Mouse (Mus musculus): ENCODE measurements around the gene Cdc14a. TPM values are rescaled to one million over a fixed set of nuclear protein-coding genes. Genes with fewer than 3 reads are reported as not detected.

Cdc14a gene
- total and polyA plus RNA-seq, 3 experiments: 2.6 to 5.9 TPM; not detected in 1

- Histone ChIP-seq H3K27ac (ENCODE audit: control insufficient read depth, low read depth, low read length) (no peak overlapping the region), H3K4me1 (ENCODE audit: control insufficient read depth in 1 of 2, insufficient read depth in 2 of 2, low read length in 2 of 2) (peaks cover 16 to 19% of the 10 kb centered on the region in 2 experiments), H3K36me3 (ENCODE audit: control insufficient read depth in 1 of 2, insufficient read depth in 2 of 2, low read length in 2 of 2) (peaks cover 0 to 14% of the 10 kb centered on the region in 2 experiments; a peak in 2 of 4 replicates), H3K9ac (ENCODE audit: control insufficient read depth, low read depth, low read length, poor library complexity, severe bottlenecking) (no peak overlapping the region), H3K9me3 (replicated peaks; ENCODE audit: insufficient read depth, low read length) (no peaks in the 10 kb centered on the region), H3K4me3 (ENCODE audit: control insufficient read depth in 1 of 2, insufficient read depth in 1 of 2, low read depth in 2 of 2, low read length in 2 of 2) (no peak overlapping the region), H3K27me3 (ENCODE audit: control insufficient read depth in 1 of 2, insufficient read depth in 2 of 2, low read length in 2 of 2) (no peaks in the 10 kb centered on the region; a peak in 1 of 4 replicates), H3K79me2 (ENCODE audit: control insufficient read depth, insufficient read depth, low read length, poor library complexity) (no peaks in the 10 kb centered on the region)
- DNase-seq (ENCODE audit: low read depth, low spot score): no peak
- TF ChIP-seq ZNF384 (IDR thresholded peaks at IDR 0.05; ENCODE audit: low read depth, low read length) (no peak), MXI1 (IDR thresholded peaks at IDR 0.05; ENCODE audit: low read depth, low read length) (no peak), CTCF (IDR thresholded peaks at IDR 0.05 in 2 of 3, conservative IDR thresholded peaks at IDR 0.05 in 1 of 3; ENCODE audit: control insufficient read depth in 1 of 3, insufficient read depth in 1 of 3, low read depth in 2 of 3, low read length in 3 of 3, poor library complexity in 1 of 3, severe bottlenecking in 1 of 3) (no peak), BHLHE40 (IDR thresholded peaks at IDR 0.05; ENCODE audit: borderline replicate concordance, low read depth, low read length) (no peak), MYC (IDR thresholded peaks at IDR 0.05; ENCODE audit: low read depth, low read length) (no peak), RAD21 (IDR thresholded peaks at IDR 0.05; ENCODE audit: low read depth, low read length) (no peak), ZMIZ1 (IDR thresholded peaks at IDR 0.05; ENCODE audit: low read depth, low read length) (no peak)
Observed at GRCm38 (mm10) chr3:116436811-116437601, 13.2 kb upstream of the Cdc14a start.

GRCm38 (mm10) chr3:116436113-116436512, 12.3 kb upstream of the Cdc14a start:
- Histone ChIP-seq H3K4me1 (ENCODE audit: control insufficient read depth in 1 of 2, insufficient read depth in 2 of 2, low read length in 2 of 2) (peaks cover 16 to 19% of the 10 kb centered on the region in 2 experiments), H3K27me3 (ENCODE audit: control insufficient read depth in 1 of 2, insufficient read depth in 2 of 2, low read length in 2 of 2) (no peaks in the 10 kb centered on the region; a peak in 1 of 4 replicates), H3K9me3 (replicated peaks; ENCODE audit: insufficient read depth, low read length) (no peaks in the 10 kb centered on the region), H3K27ac (ENCODE audit: control insufficient read depth, low read depth, low read length) (no peak overlapping the region), H3K36me3 (ENCODE audit: control insufficient read depth in 1 of 2, insufficient read depth in 2 of 2, low read length in 2 of 2) (peaks cover 0 to 14% of the 10 kb centered on the region in 2 experiments; a peak in 2 of 4 replicates), H3K9ac (ENCODE audit: control insufficient read depth, low read depth, low read length, poor library complexity, severe bottlenecking) (no peak overlapping the region), H3K4me3 (ENCODE audit: control insufficient read depth in 1 of 2, insufficient read depth in 1 of 2, low read depth in 2 of 2, low read length in 2 of 2) (no peak overlapping the region), H3K79me2 (ENCODE audit: control insufficient read depth, insufficient read depth, low read length, poor library complexity) (no peaks in the 10 kb centered on the region)
- DNase-seq (ENCODE audit: low read depth, low spot score): peak; percentile 63
- TF ChIP-seq EP300 (IDR thresholded peaks at IDR 0.05; ENCODE audit: low read depth in 1 of 2, low read length in 2 of 2): peak in 1 of 2 experiments; percentile 17; a peak in 2 of 4 replicates
- TF ChIP-seq MAFK (IDR thresholded peaks at IDR 0.05; ENCODE audit: borderline replicate concordance, low read depth, low read length): no peak

GRCm38 (mm10) chr3:116434757-116435156, 10.9 kb upstream of the Cdc14a start:
- no peaks in the 10 kb centered on the region for H3K9me3 ChIP-seq (replicated peaks; ENCODE audit: insufficient read depth, low read length)
- no peak overlapping the region for H3K27ac ChIP-seq (ENCODE audit: control insufficient read depth, low read depth, low read length)
- H3K4me3 ChIP-seq (ENCODE audit: control insufficient read depth in 1 of 2, insufficient read depth in 1 of 2, low read depth in 2 of 2, low read length in 2 of 2): no peak overlapping the region
- no peaks in the 10 kb centered on the region for H3K79me2 ChIP-seq (ENCODE audit: control insufficient read depth, insufficient read depth, low read length, poor library complexity)
- H3K27me3 ChIP-seq (ENCODE audit: control insufficient read depth in 1 of 2, insufficient read depth in 2 of 2, low read length in 2 of 2): no peaks in the 10 kb centered on the region
- no peak for TF ChIP-seq ZNF384 (IDR thresholded peaks at IDR 0.05; ENCODE audit: low read depth, low read length)
- peak; percentile 22; the same call in 1 of the 2 replicates for TF ChIP-seq TAL1 (IDR thresholded peaks at IDR 0.05; ENCODE audit: low read length)
- TF ChIP-seq POLR2AphosphoS5 (IDR thresholded peaks at IDR 0.05; ENCODE audit: borderline replicate concordance, low read depth, low read length): no peak
- TF ChIP-seq POLR2A (IDR thresholded peaks at IDR 0.05; ENCODE audit: control insufficient read depth in 1 of 2, insufficient read depth in 1 of 2, low read depth in 1 of 2, low read length in 2 of 2, poor library complexity in 1 of 2): no peak
- TF ChIP-seq MXI1 (IDR thresholded peaks at IDR 0.05; ENCODE audit: low read depth, low read length): no peak
- no peak for TF ChIP-seq CHD2 (IDR thresholded peaks at IDR 0.05; ENCODE audit: low read length)
- no peak for TF ChIP-seq HCFC1 (IDR thresholded peaks at IDR 0.05; ENCODE audit: low read depth, low read length)
- no peak for TF ChIP-seq KAT2A (conservative IDR thresholded peaks at IDR 0.05; ENCODE audit: low read depth, low read length)
- TF ChIP-seq EP300 (IDR thresholded peaks at IDR 0.05; ENCODE audit: low read depth in 1 of 2, low read length in 2 of 2): peak; percentile 35 to 68; a peak in 3 of 4 replicates
- no peak; the same call in 1 of the 2 replicates for TF ChIP-seq MAFK (IDR thresholded peaks at IDR 0.05; ENCODE audit: borderline replicate concordance, low read depth, low read length)
- TF ChIP-seq UBTF (IDR thresholded peaks at IDR 0.05; ENCODE audit: borderline replicate concordance, insufficient read depth, low read depth, low read length): no peak
- TF ChIP-seq TCF12 (IDR thresholded peaks at IDR 0.05; ENCODE audit: low read depth, low read length): peak; percentile 66
- no peak for TF ChIP-seq ZC3H11A (IDR thresholded peaks at IDR 0.05; ENCODE audit: low read depth, low read length)
- 0 out of 2 replicates have a peak, but pooled peaks have one; percentile 10 for TF ChIP-seq GATA1 (IDR thresholded peaks at IDR 0.05; ENCODE audit: low read depth, low read length)
- peak; percentile 50; the same call in 1 of the 2 replicates for TF ChIP-seq ETS1 (IDR thresholded peaks at IDR 0.05; ENCODE audit: low read depth, low read length)
- peaks cover 16 to 19% of the 10 kb centered on the region in 2 experiments for H3K4me1 ChIP-seq (ENCODE audit: control insufficient read depth in 1 of 2, insufficient read depth in 2 of 2, low read length in 2 of 2)
- H3K9ac ChIP-seq (ENCODE audit: control insufficient read depth, low read depth, low read length, poor library complexity, severe bottlenecking): no peak overlapping the region
- peaks cover 0 to 14% of the 10 kb centered on the region in 2 experiments; a peak in 2 of 4 replicates for H3K36me3 ChIP-seq (ENCODE audit: control insufficient read depth in 1 of 2, insufficient read depth in 2 of 2, low read length in 2 of 2)
- DNase-seq (ENCODE audit: low read depth, low spot score): peak; percentile 42
